Mouse (Mus musculus) intestine, postnatal 0 days (tissue): Measurements from ENCODE around the gene Mia. TPM values are rescaled to one million over a fixed set of nuclear protein-coding genes. Genes with fewer than 3 reads are reported as not detected.
A peak's percentile ranks its signal among the peaks of the same experiment; 100 is the strongest.

Experiments used
- ATAC-seq: fragments of 200-750 bp; cut with Nextera tagmentation; 2 replicates; pipeline ENCODE4 v1.8.0; 2017; ENCODE audit warnings: mild to moderate bottlenecking, moderate TSS enrichment, moderate library complexity
- H3K27ac ChIP-seq: fragments of 300-500 bp; sonication (generic); 2 replicates; pipeline ENCODE4 v1.5.1; 2014; ENCODE audit warnings: mild to moderate bottlenecking, low read depth, low read length, moderate library complexity
- H3K27me3 ChIP-seq: fragments of 300-500 bp; sonication (generic); replicated peaks from 2 replicates; pipeline ENCODE4 v1.6.1; 2014; ENCODE audit warnings: low read length, mixed read lengths; ENCODE audit not compliant: control insufficient read depth, insufficient read depth
- H3K36me3 ChIP-seq: fragments of 300-500 bp; sonication (generic); 2 replicates; pipeline ENCODE4 v1.6.1; 2014; ENCODE audit warnings: mild to moderate bottlenecking, moderate library complexity; ENCODE audit not compliant: control insufficient read depth, insufficient read depth
- H3K4me1 ChIP-seq: fragments of 300-500 bp; sonication (generic); replicated peaks from 2 replicates; pipeline ENCODE4 v1.6.1; 2014; ENCODE audit warnings: antibody characterized with exemption, low read length, mixed read lengths; ENCODE audit not compliant: control insufficient read depth, insufficient read depth
- H3K4me2 ChIP-seq: fragments of 300-500 bp; sonication (generic); replicated peaks from 2 replicates; pipeline ENCODE4 v1.6.1; 2014; ENCODE audit warnings: low read depth, mild to moderate bottlenecking, moderate library complexity
- H3K4me3 ChIP-seq: fragments of 300-500 bp; sonication (generic); 2 replicates; pipeline ENCODE4 v1.5.1; 2014; ENCODE audit warnings: low read depth, low read length
- H3K9ac ChIP-seq: fragments of 300-500 bp; sonication (generic); 2 replicates; pipeline ENCODE4 v1.6.1; 2014; ENCODE audit warnings: mild to moderate bottlenecking, low read depth, low read length
- H3K9me3 ChIP-seq: fragments of 300-500 bp; sonication (generic); 2 replicates; pipeline ENCODE4 v1.6.1; 2016; ENCODE audit warnings: mixed run types; ENCODE audit not compliant: control insufficient read depth
- CTCF ChIP-seq: sonication (generic); IDR thresholded peaks from 2 replicates; pipeline ENCODE4 v1.5.1; 2016; ENCODE audit warnings: low read depth, mild to moderate bottlenecking, control low read depth, antibody characterized with exemption, moderate library complexity
- WGBS: fragments of 180-500 bp; shearing (Covaris S2); extraction: QIAGEN DNeasy Blood & Tissue Kit; methylation state at CpG from one replicate; pipeline ENCODE4 v1.1.7; 2014; 5-methylcytosine and 5-hydroxymethylcytosine counted together
- microRNA counts: library from miRNA; unstranded; fragments of <30 nt; microRNA quantifications from one replicate; lab custom pipeline; 2016
- microRNA-seq: library from miRNA; unstranded; fragments of <30 nt; microRNA quantifications from one replicate; pipeline ENCODE4, GENCODE M21; 2016
- polyA plus RNA-seq: library from polyadenylated mRNA; unstranded; fragments of >200 nt; fragmentation: Nextera tagmentation; extraction: Ambion mirVana; gene quantifications from 2 replicates; pipeline ENCODE4 v1.2.1, GENCODE M21; 2015

The Mia gene
- polyA plus RNA-seq, 1 experiment from 2014 or later = not detected

DNA sequence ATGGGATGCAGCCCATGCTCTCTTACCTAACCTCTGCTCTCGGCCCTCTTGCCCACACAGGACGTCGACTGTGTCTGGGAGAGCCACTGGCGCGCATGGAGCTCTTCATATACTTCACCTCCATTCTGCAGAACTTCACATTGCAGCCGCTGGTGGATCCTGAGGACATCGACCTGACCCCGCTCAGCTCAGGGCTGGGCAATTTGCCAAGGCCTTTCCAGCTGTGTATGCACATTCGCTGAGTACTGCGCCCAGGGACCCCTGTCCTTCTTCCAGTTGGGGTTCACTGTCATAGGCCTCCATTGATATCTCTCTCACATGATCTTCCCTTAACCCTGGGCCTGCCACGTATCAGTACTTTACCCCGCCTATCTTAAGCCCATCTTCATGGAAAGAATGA is 47.8 kb downstream of the Mia start:
- WGBS = 27% methylated on average over 12 of the region's 12 CpGs
- peak overlapping the region; percentile 7; the same call in 1 of the 2 replicates for H3K4me3 ChIP-seq
- TF ChIP-seq CTCF = no peak
- H3K4me2 ChIP-seq = peak overlapping the region; percentile 47
- peak; percentile 68 for ATAC-seq
- no peaks in the 10 kb centered on the region for H3K9me3 ChIP-seq
- 0 out of 2 replicates have a peak, but pooled peaks cover 3% of the 10 kb centered on the region for H3K4me1 ChIP-seq
- no peak overlapping the region for H3K9ac ChIP-seq
- no peaks in the 10 kb centered on the region for H3K27me3 ChIP-seq
- no peak overlapping the region for H3K27ac ChIP-seq
- no peaks in the 10 kb centered on the region for H3K36me3 ChIP-seq

DNA sequence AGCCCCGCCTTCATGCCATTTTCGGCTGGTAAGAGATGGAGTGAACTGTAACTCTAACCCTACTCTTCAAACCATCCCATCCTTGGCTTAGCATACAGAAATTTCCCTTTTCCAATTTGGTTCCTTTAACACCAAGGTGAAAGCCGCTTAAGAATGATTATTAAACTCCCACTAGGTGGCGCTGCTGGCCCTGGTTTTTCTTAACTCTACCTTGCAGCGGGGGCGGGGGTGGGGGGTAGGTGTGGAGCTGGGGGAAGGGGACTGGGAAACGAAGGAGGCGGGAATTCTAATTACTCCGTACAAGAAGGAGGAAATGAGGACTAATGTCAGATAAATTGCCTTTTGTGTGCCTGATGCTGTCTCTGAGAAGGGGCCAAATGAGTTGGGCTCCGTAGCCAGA is 48.4 kb downstream of the Mia start:
- H3K4me1 ChIP-seq = 0 out of 2 replicates have a peak, but pooled peaks cover 3% of the 10 kb centered on the region
- no peak for ATAC-seq
- peak overlapping the region; percentile 47 for H3K4me2 ChIP-seq

DNA sequence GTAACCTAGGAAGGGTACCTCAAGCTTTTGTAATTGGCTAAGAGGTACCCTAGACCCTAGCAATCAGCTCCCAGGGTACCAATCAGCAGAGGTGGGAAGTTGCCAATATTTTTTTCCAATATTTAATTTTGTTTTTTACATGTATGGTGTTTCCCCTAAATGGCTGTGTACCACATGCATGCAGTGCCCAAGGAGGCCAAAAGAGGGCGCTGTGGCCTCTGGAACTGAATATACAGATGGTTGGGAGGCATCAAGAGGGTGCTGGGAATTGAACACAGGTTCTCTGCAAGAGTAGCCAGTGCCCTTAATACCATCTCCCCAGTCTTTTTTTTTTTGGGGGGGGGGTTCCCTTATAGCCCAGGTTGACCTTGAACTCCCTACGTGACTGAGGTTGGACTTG is 49.6 kb downstream of the Mia start:
- H3K9ac ChIP-seq = no peak overlapping the region
- 54% methylated on average over 2 of the region's 2 CpGs for WGBS
- H3K36me3 ChIP-seq = no peaks in the 10 kb centered on the region
- H3K27me3 ChIP-seq = no peaks in the 10 kb centered on the region
- H3K4me1 ChIP-seq = 0 out of 2 replicates have a peak, but pooled peaks cover 3% of the 10 kb centered on the region
- no peak overlapping the region for H3K4me2 ChIP-seq
- TF ChIP-seq CTCF = peak; percentile 33; the same call in 1 of the 2 replicates
- no peak overlapping the region for H3K27ac ChIP-seq
- no peaks in the 10 kb centered on the region for H3K9me3 ChIP-seq
- no peak for ATAC-seq
- no peak overlapping the region for H3K4me3 ChIP-seq

More for the DNA sequence above, 48.4 kb downstream of the Mia start:
- Histone ChIP-seq H3K9me3 (no peaks in the 10 kb centered on the region), H3K9ac (no peak overlapping the region), H3K36me3 (no peaks in the 10 kb centered on the region), H3K4me3 (peak overlapping the region; percentile 7; the same call in 1 of the 2 replicates), H3K27me3 (no peaks in the 10 kb centered on the region), H3K27ac (no peak overlapping the region)
- TF ChIP-seq CTCF = peak; percentile 68
- 10% methylated on average over 10 of the region's 10 CpGs for WGBS

DNA sequence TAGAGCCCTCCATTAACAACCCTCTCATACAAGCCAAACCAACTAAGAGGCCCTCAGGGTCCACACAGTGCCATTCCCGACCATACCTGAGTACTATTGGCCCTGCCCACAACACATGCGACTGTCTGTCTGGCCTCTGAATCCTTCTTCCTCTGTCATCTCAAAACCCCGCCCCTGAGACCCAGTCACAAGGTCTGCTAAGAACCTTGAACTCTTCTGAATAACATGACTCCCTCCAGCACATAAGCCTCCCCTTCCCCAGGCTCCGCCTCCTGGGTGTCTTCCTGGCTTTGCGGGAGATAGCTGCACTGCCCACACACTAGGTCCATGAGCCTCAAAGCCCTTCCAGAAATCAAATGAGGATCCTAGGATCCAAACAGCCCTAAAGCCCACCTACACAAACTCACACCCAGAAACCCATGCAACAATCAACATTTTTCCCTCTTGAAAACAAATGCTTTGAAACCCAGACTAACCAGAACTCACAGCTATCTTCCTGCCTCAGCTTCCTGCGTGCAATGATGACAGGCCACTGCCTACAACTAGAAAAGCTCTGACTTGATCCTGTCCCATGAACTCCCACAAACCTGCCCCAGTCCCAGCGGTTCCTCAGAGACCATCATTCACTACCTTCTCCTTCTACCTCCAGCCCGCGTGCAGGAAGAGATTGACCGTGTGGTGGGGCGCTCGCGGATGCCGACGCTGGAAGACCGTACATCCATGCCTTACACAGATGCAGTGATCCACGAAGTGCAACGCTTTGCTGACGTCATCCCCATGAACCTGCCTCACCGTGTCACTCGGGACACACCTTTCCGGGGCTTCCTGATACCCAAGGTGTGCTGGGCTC is 50.2 kb downstream of the Mia start:
- Histone ChIP-seq H3K9me3 (no peaks in the 10 kb centered on the region), H3K4me2 (no peak overlapping the region), H3K27me3 (no peaks in the 10 kb centered on the region), H3K27ac (no peak overlapping the region), H3K9ac (no peak overlapping the region), H3K4me1 (0 out of 2 replicates have a peak, but pooled peaks cover 3% of the 10 kb centered on the region), H3K4me3 (no peak overlapping the region), H3K36me3 (no peaks in the 10 kb centered on the region)
- WGBS = 89% methylated on average over 22 of the region's 22 CpGs
- TF ChIP-seq CTCF = no peak
- peak; percentile 25; the same call in 1 of the 2 replicates for ATAC-seq

DNA sequence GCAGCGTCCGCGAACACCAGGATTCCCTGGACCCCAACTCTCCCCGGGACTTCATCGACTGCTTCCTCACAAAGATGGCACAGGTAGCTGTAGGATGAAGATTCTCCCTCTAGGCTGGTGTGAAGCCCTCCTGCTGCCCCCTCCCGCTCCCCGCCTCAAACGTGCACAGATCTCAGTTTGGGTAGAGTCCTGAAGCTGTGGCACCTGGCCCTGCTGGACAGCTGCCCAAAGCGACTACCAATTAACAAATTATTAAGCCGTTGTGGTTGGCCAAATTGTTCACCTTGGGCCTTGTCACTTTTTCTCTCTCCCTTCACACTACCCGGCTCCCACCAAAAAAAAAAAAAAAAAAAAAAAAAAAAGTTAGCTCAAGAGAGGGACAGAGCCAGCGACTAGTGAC is 51.1 kb downstream of the Mia start:
- Histone ChIP-seq H3K4me2 (no peak overlapping the region), H3K9me3 (no peaks in the 10 kb centered on the region), H3K4me1 (0 out of 2 replicates have a peak, but pooled peaks cover 3% of the 10 kb centered on the region), H3K36me3 (no peaks in the 10 kb centered on the region), H3K4me3 (no peak overlapping the region), H3K27ac (no peak overlapping the region), H3K27me3 (no peaks in the 10 kb centered on the region), H3K9ac (no peak overlapping the region)
- WGBS = 87% methylated on average over 12 of the region's 12 CpGs
- TF ChIP-seq CTCF = no peak
- no peak for ATAC-seq

MicroRNAs within 50 kb of the gene (microRNA counts, 519-probe panel; counts per million panel counts)
- not detected for microRNA mmu-miR-1191 (lab: Ali Mortazavi, UCI)

Small RNAs within 50 kb of the gene (microRNA-seq; reads per million reads assigned to microRNA genes)
- 0.82 reads per million for gene Mir1191
- gene Mir3101 = not detected

Other genes with a start within 250 kb of the Mia start
- not detected in 2 replicates for gene Cyp2a22, start 241.8 kb downstream of the Mia start, polyA plus RNA-seq
- not detected in 2 replicates for gene Cyp2a12, start 152.1 kb downstream of the Mia start, polyA plus RNA-seq
- gene Cyp2f2, start 61.2 kb downstream of the Mia start, polyA plus RNA-seq = 0.31 and 0.42 TPM in 2 replicates
- gene Cyp2t4, start 27.4 kb downstream of the Mia start, polyA plus RNA-seq = not detected in 2 replicates
- 63.9 and 64.0 TPM in 2 replicates for gene Egln2, start 14.4 kb downstream of the Mia start, polyA plus RNA-seq
- 96.2 and 103 TPM in 2 replicates for gene Rab4b, start 2.3 kb downstream of the Mia start, polyA plus RNA-seq
- gene Gm21983, start 71 bp downstream of the Mia start, polyA plus RNA-seq = 0.22 TPM in 1 of 2 replicates, not detected in the other
- gene BC024978, start 14.6 kb upstream of the Mia start, polyA plus RNA-seq = 1.9 and 2.4 TPM in 2 replicates
- 75.4 and 76.4 TPM in 2 replicates for gene Snrpa, start 15.1 kb upstream of the Mia start, polyA plus RNA-seq
- gene Itpkc, start 47.5 kb upstream of the Mia start, polyA plus RNA-seq = 8.6 and 9.0 TPM in 2 replicates
- 16.8 and 18.7 TPM in 2 replicates for gene Coq8b, start 51.9 kb upstream of the Mia start, polyA plus RNA-seq
- 6.6 and 7.5 TPM in 2 replicates for gene Numbl, start 77.3 kb upstream of the Mia start, polyA plus RNA-seq
- gene Ltbp4, start 156.5 kb upstream of the Mia start, polyA plus RNA-seq = 40.7 and 43.7 TPM in 2 replicates
- gene Shkbp1, start 174.9 kb upstream of the Mia start, polyA plus RNA-seq = 26.9 and 29.1 TPM in 2 replicates
- 0.61 and 0.72 TPM in 2 replicates for gene Gm20479, start 176.3 kb upstream of the Mia start, polyA plus RNA-seq